Mouse (Mus musculus) lung, adult 18-20 months (tissue): ENCODE data around the gene Fam124b.

Source experiments
- DNase-seq, 2 experiments: peaks; one replicate each; pipeline ENCODE4 v3.0.0; 2022; ENCODE audit warnings: mixed read lengths in 2 of 2

Gene Fam124b

DNA sequence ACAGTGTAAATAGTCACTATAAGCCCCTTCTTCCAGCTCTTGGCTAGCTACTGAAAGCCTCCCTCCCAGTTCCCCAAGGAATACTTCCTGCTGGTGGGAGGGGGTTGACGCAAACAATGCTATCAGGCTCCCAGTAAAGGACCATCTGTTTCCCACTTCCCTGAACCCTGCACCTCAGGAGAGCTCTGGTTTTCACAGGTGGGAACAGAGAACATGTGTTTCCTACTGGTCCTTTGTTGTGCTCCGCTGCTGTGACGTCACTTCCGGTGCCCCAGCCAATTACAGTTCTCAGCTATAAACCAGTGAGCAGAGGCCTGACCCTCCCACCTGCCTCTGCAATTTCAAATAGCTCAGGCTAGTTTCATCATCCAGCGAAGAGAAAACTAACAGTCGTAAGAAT is at the start of gene Fam124b:
Gene Fam124b (minus strand): TSS at position 206 of the 400 bp plus-strand sequence.
- DNase-seq = peak; percentile 42 to 72

DNA sequence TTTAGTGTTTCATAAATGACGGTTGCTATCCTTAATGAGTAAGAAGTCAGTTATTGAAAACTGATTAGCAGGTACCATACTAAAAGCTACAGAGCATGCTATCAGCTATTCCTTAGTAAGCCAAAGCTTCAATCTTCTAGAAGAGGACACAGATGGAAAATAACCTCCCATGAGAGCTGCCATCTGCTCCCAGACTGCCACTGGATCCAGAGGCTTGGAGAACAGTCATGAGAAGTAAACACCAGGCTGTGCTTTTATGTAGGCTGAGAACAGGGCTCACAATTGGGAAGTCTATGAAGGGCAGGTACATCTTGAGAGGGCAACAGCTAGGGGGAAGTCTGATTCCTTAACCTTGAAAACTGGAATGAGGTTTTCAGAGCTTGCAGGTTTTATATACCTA is 42.2 kb upstream of the Fam124b start:
- no peak for DNase-seq

DNA sequence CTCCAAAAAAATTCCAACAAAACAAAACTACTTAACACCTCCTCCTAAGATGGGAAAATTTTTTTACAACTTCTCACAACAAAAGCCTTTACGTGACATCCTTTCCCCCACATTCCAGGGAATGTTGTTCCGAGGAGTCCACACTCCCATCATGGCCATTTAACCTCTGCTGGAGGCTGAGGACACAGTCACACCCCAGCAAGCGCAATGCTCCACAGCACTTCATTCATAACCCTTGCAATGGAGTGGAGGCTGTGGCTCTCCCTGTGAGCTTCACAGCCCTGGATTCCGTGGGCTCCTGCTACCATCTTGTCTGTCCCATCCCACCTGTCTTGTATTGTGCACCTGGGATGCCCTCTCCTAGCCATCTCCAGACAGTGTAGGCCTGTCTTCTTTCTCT is 40.4 kb upstream of the Fam124b start:
- no peak for DNase-seq

DNA sequence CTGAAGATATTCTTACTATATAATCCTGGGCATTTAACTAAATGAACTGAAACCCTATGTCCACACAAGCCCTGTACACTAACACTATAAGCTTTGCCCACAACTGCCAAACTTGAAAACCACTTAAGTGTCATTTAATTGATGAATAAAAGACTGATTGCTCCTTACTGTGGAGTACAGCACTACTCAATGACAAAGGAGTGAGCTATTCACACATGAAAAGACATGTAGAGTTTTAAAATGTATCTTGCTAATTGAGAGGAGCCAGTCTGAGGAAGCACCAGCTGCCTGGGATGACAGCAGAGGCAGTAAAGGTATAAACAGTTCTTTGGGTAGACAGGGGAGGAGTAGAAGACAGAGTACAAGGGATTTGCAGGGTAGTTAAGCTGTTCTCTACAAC is 35.0 kb upstream of the Fam124b start:
- no peak for DNase-seq

DNA sequence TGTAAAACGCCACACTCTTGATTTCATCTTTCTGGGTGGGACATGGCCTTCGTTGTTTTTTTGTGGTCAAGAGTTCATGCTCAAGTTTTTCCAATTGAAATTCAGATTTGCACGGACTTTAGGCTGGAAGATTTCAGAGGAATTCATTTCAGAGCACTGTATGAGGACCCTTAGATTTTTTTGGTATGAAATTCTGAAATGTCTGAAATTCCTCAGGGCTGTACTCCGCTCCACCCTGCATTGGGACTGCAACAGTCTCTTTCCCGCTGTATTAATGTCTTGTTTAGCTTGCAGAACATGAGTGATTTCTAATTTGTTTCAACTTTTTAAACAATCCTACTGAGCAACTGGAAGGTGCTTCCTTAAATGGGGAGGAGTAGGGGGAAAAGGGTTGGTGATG is 32.0 kb upstream of the Fam124b start:
- no peak for DNase-seq

DNA sequence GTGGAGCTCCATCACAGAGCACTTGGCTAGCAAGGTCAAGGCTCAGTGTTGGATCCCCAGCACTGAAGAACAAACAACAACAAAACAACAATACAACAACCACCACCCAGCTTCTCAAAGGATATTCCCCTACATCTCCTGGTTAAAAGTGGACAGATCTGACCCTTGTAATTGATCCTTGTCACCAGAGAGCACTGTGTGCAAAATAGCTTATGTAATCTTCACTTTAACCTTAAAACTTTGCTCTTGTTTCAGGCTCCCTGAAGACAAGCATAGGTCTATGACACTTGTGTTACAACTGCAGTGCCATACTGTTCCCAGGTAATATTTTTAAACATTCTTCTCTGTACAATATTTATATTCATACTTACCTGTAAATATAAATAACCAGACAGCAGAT is 28.9 kb upstream of the Fam124b start:
- DNase-seq = no peak

DNA sequence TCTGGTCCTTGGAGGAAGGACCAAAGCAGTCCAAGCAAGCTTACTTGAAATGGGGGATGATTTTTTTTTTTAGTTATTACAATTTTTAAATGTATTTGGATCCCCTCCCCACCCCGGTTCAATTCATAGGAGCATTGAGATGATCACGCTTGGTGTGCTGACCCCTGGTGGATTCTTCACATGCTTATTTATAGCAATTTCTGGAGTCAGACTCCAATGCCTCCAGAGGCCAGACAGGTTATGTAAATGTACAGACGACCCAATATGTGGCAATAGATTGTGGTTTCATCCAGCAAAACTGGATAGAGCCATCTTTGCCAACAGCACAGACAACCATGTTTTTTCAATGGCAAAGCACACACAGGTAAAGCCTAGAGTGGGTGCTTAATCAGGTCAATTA is 25.9 kb upstream of the Fam124b start:
- DNase-seq = no peak

DNA sequence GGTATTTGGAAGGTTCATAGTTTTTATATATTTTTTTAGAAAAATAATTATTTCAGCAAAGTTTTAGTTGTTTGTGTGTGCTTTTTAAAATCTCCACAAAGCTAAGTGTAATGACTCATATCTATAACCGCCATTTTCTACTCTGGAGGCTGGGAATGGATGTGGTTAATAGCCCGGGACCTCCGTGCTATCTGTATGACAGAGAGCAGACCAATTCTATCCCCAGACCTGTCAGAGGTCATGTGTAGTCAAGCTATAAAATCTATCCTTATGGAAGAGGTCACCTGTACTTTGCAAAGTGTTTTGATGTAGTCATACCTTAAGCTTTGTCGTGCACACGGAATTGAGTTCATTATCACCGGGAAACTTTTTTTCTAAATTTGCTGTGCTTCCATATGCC is 23.3 kb upstream of the Fam124b start:
- DNase-seq = no peak

DNA sequence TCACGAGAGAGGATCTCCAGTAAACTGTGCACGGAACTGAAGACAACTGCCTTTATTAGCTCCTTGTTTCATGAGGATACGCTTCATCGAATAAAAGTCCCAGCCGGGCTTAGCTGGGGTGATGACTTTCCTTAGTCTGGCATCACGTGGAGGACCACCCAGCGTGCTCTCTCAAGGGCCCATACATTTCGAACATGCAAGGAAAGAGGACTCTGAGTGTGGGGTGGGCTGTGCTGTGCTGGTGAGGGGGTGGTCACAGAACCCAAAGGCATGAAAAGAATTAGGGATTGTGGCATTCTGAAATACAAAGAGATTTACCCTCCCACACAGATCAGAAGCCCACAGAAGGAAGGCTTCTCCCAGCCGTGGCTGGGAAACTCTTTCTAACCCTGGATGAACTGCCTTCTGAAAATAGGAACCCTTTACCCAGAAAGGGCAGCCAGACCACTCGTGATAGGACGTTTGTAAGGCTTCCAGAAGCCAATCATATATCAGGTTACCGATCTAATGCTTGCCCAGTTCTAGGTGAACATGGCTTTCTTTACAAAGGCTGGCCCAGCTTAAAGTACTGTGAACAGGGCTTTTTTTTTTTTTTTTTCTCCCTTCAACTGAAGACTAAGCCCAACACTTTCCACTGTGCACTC is 21.9 kb upstream of the Fam124b start:
- DNase-seq = no peak

DNA sequence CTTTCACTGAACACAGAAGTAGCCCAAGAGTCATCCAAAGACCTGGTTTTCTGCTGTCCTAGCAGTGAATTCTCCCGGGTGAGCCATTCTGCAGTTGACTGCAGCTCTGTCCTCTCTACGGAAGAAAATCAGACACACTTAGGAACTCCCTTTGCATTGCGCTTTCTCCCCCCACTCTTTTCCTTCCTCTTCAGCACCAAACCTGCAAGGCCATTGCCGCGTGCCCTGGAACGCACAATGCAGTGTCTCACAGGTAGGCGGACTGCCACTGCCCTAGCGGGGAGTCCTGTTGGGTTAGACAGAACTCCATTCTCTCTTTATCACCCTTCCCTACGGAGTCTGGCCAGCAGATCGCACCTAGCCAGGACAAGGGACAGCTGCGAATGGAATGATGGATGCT is 21.2 kb upstream of the Fam124b start:
- no peak for DNase-seq

DNA sequence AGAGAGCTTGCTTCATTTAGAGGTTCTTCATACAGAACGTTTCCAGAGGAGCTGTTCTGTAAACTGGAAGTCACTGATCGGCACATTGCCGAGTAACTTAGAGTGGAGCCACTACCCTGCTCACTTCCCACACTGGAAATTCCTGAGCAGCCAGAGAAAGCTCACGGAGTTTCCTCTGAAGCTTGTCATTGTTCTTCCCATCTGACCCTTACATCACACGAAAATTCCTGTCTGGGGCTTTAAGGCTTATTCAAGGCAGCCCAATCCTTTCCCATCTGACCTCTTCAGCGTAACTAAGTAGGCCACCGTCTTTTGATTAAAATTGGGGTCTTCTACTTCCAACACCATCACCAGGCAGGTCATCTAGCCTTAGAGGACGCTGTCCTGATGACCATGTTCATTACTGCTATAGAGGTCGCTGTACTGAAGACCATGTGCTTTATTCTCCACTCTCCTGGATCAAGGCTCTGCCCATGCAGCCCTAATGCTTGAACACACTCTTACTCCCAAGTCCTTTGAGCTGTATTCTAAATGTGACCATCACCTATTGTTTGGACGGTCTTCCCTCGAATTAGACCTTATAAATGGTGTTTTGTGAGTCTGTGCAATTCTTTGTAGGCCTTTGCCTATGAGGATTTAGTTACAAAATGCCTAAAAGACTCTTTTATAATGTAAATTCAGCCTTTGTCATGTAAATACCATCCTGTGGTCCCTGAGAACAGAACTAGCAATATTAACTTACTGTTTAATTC is 18.9 kb upstream of the Fam124b start:
- DNase-seq = peak in 1 of 2 experiments; percentile 21

DNA sequence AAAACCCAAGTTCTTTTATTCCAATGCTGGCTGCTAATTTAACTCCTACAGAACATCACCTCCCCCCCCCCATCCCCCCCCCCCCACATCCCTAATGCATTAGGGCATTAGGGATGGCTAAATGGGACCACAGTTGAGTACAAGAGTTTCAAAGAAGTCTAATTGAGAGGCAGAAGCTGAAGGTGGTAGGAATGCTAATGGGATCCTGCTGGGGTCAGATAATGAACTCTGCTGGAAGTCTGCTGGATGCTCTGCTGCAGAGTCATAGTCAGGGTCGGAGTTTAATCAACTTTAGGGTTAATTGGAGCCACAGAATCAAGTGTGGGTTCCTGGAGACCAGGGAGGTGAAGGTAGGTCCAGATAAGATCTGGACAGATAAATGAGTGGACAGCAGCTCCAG is 17.9 kb upstream of the Fam124b start:
- DNase-seq = no peak

DNA sequence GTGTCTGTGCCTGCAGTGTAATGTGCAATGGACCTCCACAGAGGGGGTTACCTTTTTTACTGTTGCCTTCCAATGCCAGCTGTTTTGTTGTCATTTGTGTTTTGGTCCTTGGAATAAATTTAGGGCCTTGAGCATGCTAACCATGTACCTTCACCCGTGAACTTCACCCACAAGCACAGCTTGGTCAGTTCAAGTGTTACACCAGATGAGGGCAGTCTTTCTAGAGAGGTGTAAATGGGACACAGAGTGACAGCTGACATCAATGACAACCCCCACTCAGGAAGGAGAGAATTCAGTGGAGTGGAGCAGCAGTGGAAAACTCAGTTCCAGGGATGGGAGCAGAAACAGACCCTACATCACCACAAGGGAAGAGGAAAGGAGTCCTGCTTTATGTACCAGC is 12.3 kb upstream of the Fam124b start:
- DNase-seq = no peak

DNA sequence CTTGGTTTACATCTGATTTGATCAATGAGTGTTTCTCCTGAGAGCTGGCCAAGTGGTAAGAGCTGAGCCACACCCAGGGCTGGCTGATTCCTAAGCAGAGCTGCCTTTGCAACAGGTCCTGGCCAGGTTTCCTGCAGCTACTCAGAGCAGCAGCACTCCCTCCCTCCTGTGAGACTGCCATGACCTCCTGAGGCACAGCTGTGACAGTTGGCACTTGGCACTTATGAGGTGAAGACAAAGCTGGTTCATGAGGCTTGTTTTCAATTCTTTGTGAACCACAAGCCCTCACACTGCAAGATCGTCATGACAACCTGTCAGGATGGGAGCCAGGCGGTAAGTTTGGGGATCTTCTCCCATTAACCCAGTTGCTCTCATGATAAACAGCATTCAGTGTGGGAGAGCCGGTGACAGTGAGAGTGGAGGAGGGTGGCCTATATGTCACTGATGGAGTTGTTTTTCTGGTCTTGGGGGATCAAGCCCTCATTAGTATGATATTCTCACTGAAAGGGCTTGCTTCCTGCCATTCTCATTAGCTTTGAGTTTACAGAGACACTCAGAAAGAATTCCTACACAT is 6.7 kb upstream of the Fam124b start:
- DNase-seq = no peak

DNA sequence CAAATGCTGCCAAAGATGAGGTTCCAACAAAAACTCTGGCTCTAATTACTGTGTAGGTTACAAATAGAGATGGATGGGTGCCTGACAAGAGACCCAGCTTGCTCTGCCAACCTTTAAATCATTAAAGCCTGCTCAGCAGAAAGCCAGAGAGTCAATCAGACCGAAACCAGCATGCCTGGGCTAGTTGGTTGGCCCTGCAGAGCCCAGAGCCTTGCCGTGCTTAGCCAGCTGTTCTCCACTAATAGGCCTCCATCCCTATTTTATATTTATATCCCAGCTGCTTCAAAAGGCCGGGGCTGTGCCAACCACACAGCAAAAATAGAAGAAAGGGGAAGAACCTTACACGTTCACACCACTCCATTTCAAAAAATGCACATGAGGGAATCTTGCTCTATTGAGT is 2.9 kb upstream of the Fam124b start:
- DNase-seq = no peak

DNA sequence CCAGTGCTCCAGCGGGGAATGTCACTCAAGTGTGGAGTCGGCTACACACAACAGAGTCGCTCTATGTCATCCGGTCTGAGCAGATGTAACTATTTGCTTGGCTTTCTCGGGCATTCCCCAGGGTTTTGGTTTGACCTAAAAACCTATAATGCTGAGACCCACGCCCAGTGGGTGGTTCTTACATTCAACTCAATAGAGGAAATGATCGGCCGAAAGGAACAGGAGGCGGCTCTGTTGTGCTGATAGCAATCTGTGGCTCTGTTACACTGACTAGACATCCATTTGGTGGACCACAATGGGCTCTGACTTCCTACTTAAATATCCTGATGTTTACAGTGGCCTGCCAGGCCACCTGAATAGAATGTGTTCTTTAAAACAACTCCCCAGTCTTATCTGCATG is 4.4 kb downstream of the Fam124b start:
- DNase-seq = peak; percentile 58 to 75

DNA sequence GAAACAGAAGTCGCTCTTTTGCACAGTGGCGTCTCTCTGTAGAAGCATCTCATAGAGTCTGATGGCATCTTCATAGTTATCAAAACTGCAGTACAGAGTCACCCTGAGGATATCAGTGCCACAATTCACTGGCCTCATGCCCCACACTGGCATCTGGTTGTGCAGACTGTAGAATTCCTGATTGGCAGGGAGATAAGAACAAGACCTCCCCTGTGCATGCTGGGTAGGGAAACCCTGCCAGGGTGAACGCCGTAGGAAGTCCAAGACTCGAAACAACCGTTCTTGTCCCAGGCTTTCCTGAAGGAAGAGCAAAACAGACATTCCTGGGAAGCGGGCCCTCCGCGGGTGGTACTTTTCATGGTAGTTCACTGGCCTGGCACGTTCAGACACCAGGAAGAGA is 5.1 kb downstream of the Fam124b start:
- DNase-seq = peak; percentile 29 to 57

DNA sequence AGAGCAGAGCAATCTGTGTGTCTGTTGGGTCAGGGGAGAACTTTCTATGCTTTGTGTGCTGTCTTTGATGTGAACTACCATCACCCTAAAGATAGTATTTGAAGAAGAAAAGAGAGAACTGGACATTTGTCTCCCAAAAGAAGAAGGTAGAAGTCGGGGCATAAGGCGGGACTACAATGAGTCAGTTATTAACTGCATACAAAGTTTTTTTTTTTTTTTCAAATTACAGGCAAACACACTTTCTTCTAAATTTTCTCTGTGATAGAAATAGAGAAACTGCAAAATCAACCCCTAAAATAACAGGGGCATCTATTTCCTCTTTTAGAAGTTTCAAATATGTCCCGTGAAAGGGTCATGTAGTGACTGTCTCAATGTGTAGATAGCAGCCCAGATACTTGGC is 16.0 kb downstream of the Fam124b start:
- no peak for DNase-seq

DNA sequence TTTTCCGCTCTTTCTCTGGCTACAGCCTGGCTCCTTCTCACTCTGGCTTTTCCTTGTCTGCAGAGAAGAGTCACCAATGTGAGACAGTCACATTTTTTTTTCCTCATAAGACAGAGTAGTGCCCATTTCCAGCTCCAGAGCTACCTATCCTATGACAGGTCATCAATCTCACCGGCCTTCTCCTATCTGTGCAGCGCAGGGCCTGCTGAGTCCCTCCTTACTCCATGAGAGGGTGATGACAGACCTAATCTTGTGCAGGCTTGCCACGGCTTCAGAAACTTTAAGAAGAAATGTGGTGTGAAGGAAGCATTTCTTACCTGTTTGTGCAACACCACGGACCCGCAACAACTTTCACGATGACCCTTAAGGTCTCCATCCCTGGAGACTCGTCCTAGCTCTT is 25.4 kb downstream of the Fam124b start:
- DNase-seq = no peak

DNA sequence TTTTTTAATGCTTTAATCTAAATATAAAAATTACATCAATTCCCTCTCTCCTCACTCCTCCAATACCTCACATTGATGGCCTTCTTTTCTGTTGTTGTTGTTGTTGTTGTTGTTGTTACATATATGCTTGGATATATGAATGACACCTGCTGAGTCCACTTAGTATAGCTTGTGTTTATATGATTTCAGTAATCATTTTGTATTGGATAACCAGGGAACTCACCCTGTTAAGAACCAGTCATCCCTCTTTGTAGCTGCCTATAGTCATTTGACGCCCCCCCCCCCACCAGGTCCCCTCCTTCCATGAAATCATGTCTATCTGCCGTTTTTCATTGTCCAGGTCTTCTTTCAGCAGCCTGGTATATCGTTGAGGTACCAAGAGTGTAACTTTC is 36.9 kb downstream of the Fam124b start:
- no peak for DNase-seq

DNA sequence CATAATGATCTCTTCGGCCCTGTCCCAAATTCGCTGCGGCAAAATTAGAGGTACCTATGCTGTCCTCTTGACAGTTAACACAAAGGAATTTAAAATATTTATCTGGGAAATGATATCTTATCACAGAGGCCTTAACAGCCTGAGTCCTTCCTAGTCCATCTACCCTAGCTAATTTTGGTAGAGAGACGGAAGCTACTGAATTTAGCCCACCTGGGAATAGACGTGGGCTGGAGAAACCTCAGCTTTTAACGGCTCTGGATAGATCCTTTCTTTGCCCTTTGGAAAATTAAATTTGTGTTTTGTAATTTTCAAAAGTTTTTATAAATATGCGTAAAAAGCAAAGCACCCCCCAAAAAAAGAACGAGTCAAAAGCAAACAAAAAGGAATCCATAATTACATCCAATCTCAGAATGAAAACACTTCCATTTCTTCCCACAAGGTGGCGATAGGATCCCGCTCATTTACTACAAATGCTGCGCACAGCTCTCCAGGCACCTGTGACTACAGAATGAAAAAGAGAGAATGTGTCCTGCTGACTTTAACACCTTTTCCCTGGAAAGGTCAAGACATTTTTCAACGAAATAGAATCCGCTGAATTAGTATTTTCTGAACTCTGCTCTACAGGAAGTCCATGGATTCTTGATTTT is 37.4 kb downstream of the Fam124b start:
- peak; percentile 10 to 44 for DNase-seq

DNA sequence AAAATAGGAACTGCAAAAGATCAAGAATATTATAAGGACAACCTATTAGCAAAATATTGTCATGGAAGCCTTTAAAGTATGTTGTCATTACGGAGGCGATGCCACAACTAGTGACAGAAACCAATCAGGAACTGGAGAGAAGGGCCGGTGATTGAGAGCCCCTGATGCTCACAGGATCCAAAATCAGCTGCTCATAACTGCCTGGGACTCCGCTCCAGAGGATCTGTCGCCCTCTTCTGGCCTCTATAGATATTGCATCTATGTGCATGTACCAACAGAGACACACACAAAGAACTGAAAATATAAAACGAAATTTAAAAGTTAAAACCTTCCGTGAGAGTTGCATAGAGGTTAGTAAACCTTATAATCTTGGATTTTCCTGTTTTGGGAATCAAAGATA is 38.1 kb downstream of the Fam124b start:
- no peak for DNase-seq

DNA sequence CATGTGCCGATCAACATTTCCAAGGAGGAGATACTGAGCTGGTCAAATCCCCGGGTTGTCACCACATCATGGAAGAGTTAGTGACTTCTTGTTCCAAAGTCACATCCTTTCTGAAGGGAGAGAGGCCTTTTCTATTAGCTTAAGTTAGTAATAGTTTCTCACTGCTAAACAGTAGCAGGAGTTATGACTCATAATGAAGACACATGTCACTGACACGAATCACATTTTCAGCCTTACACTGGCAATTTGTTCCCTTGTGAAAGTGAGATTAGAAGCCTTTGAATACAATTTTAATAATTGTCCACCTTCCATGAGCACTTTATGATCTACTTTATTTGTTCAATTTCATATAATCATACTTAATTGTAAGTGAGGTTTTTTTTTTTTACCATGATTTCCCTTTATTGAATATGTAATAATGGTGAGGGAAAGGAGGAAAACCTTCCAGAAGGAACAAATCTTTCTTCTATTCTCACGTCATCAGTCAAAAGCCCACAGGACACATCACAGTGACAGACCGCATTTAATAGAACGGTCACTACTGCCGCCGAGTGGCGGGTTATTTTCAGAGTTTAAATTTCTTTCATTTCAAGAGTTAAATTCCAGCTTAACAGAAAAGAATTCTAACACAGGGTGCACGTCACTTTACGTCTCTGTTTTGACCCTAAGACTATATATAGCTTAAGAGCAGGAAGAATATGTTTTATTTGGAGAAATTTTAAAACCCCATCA is 40.5 kb downstream of the Fam124b start:
- no peak for DNase-seq
